Mouse (Mus musculus) neural tube, embryonic 12.5 days (tissue): ENCODE results near the gene Ppil2. TPM values are rescaled to one million over a fixed set of nuclear protein-coding genes. Genes with fewer than 3 reads are reported as not detected.

Experiments
- ATAC-seq: fragments of 200-750 bp; cut with Nextera tagmentation; 2 replicates; pipeline ENCODE4 v1.8.0; 2017; ENCODE audit warnings: low read depth, mild to moderate bottlenecking, moderate TSS enrichment, moderate library complexity; ENCODE audit not compliant: low FRiP score
- H3K27ac ChIP-seq: fragments of 300-500 bp; sonication (generic); 2 replicates; pipeline ENCODE4 v1.5.1; 2016
- H3K27me3 ChIP-seq: fragments of 300-500 bp; sonication (generic); replicated peaks from 2 replicates; pipeline ENCODE4 v1.6.1; 2016; ENCODE audit warnings: mild to moderate bottlenecking
- H3K36me3 ChIP-seq: fragments of 300-500 bp; sonication (generic); 2 replicates; pipeline ENCODE4 v1.6.1; 2016; ENCODE audit warnings: mild to moderate bottlenecking
- H3K4me1 ChIP-seq: fragments of 300-500 bp; sonication (generic); 2 replicates; pipeline ENCODE4 v1.6.1; 2016
- H3K4me2 ChIP-seq: fragments of 300-500 bp; sonication (generic); replicated peaks from 2 replicates; pipeline ENCODE4 v1.6.1; 2016; ENCODE audit warnings: mild to moderate bottlenecking
- H3K4me3 ChIP-seq: fragments of 300-500 bp; sonication (generic); 2 replicates; pipeline ENCODE4 v1.5.1; 2016
- H3K9ac ChIP-seq: fragments of 300-500 bp; sonication (generic); 2 replicates; pipeline ENCODE4 v1.6.1; 2016; ENCODE audit warnings: mild to moderate bottlenecking
- H3K9me3 ChIP-seq: fragments of 300-500 bp; sonication (generic); 2 replicates; pipeline ENCODE4 v1.6.1; 2016; ENCODE audit warnings: mild to moderate bottlenecking
- WGBS: fragments of 180-500 bp; shearing (Covaris S2); methylation state at CpG from one replicate; pipeline ENCODE4 v1.1.7; 2016; 5-methylcytosine and 5-hydroxymethylcytosine counted together
- polyA plus RNA-seq: library from polyadenylated mRNA; unstranded; fragments of >200 nt; fragmentation: Nextera tagmentation; extraction: Ambion mirVana; gene quantifications from 2 replicates; pipeline ENCODE4 v1.2.1, GENCODE M21; 2016

The Ppil2 gene
- polyA plus RNA-seq, 1 experiment from 2014 or later = 159 TPM

DNA sequence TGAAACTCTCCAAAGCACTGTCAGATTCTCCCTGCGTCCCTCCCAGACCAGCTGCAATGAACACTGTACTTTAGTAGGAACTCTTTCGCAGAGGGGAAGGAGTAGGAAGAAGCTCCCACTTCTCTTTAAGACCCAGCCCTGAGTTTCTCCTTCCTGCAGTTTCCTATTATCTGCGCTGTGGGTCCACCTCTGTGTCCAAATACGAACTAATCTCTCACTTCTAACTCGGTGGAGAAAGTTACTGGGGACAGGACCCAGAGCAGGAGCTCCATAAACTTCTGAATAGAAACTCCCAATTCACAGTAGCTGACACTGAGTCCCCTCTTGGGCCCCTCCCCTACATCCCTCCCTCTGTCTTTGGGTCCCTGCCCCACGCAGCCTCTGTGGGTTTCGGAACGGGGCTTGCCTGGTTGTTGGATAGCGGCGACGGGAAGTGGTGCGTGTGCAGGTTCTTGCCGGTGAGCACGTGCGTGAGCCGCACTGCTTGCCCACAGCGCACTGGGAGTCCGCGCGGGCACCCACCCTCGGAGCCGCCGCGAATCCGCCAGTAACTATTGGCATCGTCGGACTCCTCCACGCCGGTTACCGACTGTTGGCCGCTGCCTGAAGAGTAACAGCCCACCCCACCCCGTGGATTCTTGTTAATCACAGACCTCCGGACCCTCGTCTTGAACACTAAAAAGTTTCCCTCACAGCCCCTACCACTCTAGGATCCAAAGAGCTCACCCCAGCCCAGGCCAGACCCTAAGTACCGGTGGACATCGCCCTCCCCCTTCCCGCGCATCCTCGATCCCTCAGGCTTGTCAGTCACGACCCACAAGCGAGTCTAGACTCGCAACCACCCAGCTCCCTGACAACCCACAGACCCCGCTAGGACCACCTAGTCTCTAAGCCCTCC lies 20.4 kb upstream of the Ppil2 start:
- peak overlapping the region; percentile 80 for H3K27ac ChIP-seq
- WGBS = 4% methylated on average over 43 of the region's 43 CpGs
- peak overlapping the region; percentile 81 for H3K4me3 ChIP-seq
- H3K27me3 ChIP-seq = no peaks in the 10 kb centered on the region
- no peaks in the 10 kb centered on the region for H3K9me3 ChIP-seq
- H3K36me3 ChIP-seq = no peaks in the 10 kb centered on the region
- peak overlapping the region; percentile 72 for H3K9ac ChIP-seq
- peak overlapping the region; percentile 97 for H3K4me2 ChIP-seq
- ATAC-seq = peak; percentile 88; the same call in 1 of the 2 replicates
- H3K4me1 ChIP-seq = peaks cover 17% of the 10 kb centered on the region

DNA sequence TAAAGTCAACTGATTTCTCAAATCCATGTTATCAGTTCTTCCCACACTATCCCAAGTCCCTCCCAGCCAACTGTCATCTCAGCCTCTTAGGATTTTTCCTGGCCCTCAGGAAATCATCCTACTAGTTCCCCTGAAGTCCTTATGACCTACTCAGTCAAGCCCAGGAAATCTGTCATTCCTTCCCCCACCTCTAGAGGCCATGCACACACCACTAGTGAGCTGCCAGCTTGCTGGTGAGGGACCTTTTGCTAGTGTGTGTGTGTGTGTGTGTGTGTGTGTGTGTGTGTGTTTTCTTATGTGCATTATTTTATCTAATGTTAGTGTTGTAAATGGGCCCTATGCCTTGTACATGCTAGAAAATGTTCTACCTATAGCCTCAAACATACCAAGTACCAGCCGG lies 16.2 kb upstream of the Ppil2 start:
- H3K27me3 ChIP-seq = no peaks in the 10 kb centered on the region; the same call in 1 of the 2 replicates
- H3K4me1 ChIP-seq = peaks cover 36% of the 10 kb centered on the region
- H3K27ac ChIP-seq = no peak overlapping the region
- H3K36me3 ChIP-seq = peaks cover 4% of the 10 kb centered on the region
- H3K4me2 ChIP-seq = no peak overlapping the region
- no peak overlapping the region for H3K4me3 ChIP-seq
- no peak overlapping the region for H3K9ac ChIP-seq
- ATAC-seq = no peak
- WGBS = 89% methylated on average over 1 of the region's 1 CpGs
- no peaks in the 10 kb centered on the region for H3K9me3 ChIP-seq

DNA sequence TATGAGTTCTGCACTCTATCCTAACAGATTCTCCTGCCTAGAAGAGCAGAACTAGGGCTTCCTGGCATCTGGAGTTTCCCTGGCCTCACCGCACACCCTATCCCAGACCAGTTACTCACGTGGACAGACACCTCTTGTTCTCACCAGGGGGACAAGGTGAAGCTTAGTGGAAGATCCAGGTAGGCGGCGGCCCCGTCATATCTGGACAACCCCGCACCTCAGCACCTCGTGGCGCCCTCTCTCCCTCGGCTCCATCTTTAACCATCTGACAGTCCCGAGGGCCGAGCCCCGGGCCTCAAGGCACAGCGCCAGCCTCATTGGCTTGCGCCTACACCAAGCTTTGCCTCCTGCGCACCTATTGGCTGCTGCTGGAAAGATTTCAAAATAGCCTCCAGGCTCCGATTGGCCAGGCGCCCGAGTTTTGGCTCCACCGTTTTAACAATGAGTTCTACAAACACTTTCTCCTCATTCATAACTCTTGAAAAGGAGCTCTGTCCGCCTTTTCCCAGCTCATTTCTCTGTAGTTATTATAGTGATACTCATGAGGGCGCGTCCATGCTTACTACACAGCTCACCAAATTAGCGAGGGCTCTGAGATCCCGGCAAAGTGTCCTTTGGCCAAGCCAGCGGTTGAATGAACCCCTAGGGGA lies 13.9 kb upstream of the Ppil2 start, which contains the start of gene 2610318N02Rik:
Gene 2610318N02Rik (minus strand): TSS at position 297 of the 650 bp plus-strand sequence.
- H3K9me3 ChIP-seq = no peaks in the 10 kb centered on the region
- ATAC-seq = peak; percentile 96

DNA sequence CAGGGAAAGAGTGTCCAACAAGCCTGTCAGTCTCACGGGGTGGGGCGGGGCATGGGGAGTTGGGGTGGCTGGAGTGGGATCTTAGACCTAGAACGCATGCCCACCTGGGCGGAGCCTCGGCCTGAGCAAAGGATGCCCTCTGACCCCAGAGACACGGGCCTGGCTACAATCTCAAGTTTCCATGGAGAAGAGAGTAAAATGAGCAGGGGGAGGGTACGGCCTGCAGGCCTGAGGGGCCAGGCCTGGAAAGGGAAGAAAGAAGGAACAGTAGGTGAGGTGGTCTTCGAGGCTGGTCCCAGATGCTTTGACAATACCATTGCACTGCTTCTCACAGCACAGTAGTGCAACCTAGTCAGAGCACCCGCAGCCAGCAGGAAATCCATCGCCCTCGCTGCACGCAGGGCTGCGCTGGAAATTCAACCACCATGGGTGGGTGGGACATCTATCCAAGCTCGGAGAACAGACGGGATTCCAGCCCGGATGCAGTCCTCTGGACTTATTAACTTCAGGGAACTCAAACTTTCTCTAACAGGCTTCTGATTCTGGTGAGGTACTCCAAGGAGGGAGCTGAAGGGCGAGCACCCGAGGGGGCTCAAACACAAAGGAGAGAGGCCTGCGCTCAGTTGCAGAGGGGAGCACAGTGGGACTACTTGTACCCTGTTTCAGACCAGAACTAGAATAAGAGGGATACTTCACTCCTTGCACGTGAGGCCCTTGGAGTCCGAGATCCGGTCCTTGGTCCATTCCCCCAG lies 13.2 kb upstream of the Ppil2 start:
- Histone ChIP-seq H3K9ac (peak overlapping the region; percentile 79), H3K4me2 (peak overlapping the region; percentile 82), H3K4me1 (peaks cover 25% of the 10 kb centered on the region), H3K27ac (no peak overlapping the region), H3K4me3 (peak overlapping the region; percentile 53), H3K27me3 (no peaks in the 10 kb centered on the region; the same call in 1 of the 2 replicates), H3K36me3 (peaks cover 29% of the 10 kb centered on the region), H3K9me3 (no peaks in the 10 kb centered on the region)
- WGBS = under 1% methylated on average over 22 of the region's 22 CpGs
- ATAC-seq = peak; percentile 61

More for the DNA sequence above, 13.9 kb upstream of the Ppil2 start, which contains the start of gene 2610318N02Rik:
- Histone ChIP-seq H3K4me2 (peak within 1 kb of the TSS; percentile 82), H3K27ac (no peak within 1 kb of the TSS), H3K27me3 (no peaks in the 10 kb centered on the region; the same call in 1 of the 2 replicates), H3K36me3 (peaks cover 23% of the 10 kb centered on the region), H3K4me1 (peaks cover 25% of the 10 kb centered on the region), H3K4me3 (peak within 1 kb of the TSS; percentile 53), H3K9ac (peak within 1 kb of the TSS; percentile 79)
- under 1% methylated on average over 25 of the region's 25 CpGs for WGBS

DNA sequence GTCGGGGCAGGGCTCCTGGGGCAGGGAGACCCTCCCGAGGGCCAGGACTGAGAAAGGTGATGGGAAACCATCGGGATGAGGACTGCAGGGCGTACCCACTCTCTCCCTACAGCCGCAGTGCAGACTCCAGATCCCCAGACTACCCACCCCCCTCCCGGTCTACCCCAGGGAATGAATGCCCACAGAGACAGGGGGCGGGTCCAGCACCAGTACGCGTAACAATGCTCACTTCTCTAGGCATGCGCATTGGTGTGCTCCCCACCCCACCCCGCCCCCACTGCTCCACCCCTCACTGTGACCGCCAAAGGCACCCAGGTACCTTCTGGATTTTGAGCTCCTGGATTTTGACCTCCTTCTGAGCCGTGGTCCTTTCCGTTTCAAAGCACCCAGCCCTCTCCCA lies 10.5 kb upstream of the Ppil2 start:
- H3K27me3 ChIP-seq = no peaks in the 10 kb centered on the region; the same call in 1 of the 2 replicates

DNA sequence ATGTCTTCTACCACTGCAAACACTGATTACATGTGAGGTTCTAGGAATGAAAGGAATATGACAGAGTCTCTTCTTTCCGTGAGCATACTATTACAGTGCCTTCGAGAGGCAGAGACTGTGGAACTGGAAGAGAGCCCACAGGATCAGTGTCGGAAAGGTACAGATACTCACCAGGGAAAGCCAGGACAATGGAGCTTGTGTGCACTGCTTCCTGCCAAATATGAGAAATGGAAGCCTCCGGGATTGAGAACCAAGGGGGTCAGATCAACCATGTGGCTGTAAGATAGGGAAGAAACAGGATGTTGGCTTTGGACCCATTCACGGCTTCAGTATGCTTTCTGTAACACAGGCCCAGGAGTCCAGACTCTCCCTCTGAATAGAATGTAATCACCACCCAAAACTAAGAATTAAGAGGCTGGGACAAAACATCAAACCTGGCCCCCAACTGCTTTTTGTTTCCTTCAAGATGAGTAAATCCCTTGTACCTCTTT lies 6.3 kb upstream of the Ppil2 start:
- Histone ChIP-seq H3K4me1 (peaks cover 6% of the 10 kb centered on the region; the same call in 1 of the 2 replicates), H3K27me3 (no peaks in the 10 kb centered on the region), H3K9ac (no peak overlapping the region), H3K27ac (no peak overlapping the region), H3K36me3 (peaks cover 70% of the 10 kb centered on the region), H3K9me3 (no peaks in the 10 kb centered on the region), H3K4me3 (no peak overlapping the region), H3K4me2 (no peak overlapping the region)
- WGBS = 92% methylated on average over 5 of the region's 5 CpGs
- no peak for ATAC-seq

More for the DNA sequence above, 10.5 kb upstream of the Ppil2 start:
- peak overlapping the region; percentile 40 for H3K4me2 ChIP-seq
- H3K27ac ChIP-seq = no peak overlapping the region
- peaks cover 50% of the 10 kb centered on the region for H3K36me3 ChIP-seq
- H3K9ac ChIP-seq = no peak overlapping the region
- no peak for ATAC-seq
- WGBS = 54% methylated on average over 14 of the region's 14 CpGs
- H3K4me1 ChIP-seq = peaks cover 25% of the 10 kb centered on the region
- no peak overlapping the region for H3K4me3 ChIP-seq
- H3K9me3 ChIP-seq = no peaks in the 10 kb centered on the region

DNA sequence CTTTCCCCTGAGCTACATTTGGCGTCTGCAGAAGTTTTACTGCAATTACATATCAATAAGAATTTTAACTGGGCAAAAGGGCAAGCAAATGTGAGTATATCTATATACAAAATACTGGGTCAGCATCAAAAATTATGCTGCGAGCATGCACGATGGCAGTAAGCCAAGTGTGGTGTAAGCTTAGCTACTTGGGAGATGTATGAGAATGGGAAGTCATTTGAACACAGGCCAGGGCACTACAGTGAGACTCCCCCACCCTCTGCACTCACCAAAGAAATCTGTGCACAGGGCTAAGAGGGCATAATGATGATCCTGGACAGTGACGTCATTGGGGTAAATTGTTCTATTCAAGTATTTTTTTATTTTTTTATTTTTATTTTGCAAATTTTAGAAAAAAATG lies 6.5 kb downstream of the Ppil2 start:
- Histone ChIP-seq H3K4me1 (0 out of 2 replicates have a peak, but pooled peaks cover 1% of the 10 kb centered on the region), H3K27ac (no peak overlapping the region), H3K4me3 (no peak overlapping the region), H3K9me3 (no peaks in the 10 kb centered on the region), H3K36me3 (peaks cover 73% of the 10 kb centered on the region), H3K27me3 (no peaks in the 10 kb centered on the region), H3K4me2 (no peak overlapping the region), H3K9ac (no peak overlapping the region)
- ATAC-seq = no peak
- 95% methylated on average over 4 of the region's 4 CpGs for WGBS

DNA sequence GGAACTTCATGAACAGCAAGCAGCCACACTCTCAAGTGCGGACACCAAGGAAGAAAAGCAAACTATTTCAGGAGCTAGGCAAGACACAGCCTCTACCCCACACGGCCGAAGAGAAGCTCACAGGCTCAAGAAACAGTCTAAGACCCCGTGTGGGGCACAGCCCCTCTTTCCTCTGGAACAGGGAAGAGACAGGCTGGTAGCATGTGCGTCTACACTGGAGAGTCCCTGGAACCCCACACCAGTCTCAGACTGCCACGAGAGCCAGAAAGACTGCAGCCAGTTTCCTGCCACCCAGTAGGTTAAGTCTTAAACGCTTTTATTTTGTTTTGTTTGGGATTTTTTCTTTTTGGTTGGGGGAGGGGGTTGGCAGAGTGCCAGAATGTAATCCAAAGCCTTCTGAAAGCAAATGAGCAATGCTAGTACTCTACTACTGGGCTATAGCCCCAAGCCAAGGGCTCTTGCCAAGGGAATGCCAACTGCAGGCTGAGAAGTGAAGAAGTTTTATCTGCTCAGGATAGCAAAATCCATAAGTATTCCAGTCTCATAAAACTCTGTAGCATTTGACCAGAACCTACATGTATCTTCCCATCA lies 8.3 kb downstream of the Ppil2 start:
- H3K4me2 ChIP-seq = no peak overlapping the region
- no peak overlapping the region for H3K27ac ChIP-seq
- no peaks in the 10 kb centered on the region for H3K9me3 ChIP-seq
- no peak overlapping the region for H3K9ac ChIP-seq
- 81% methylated on average over 7 of the region's 7 CpGs for WGBS
- H3K4me3 ChIP-seq = no peak overlapping the region
- peaks cover 83% of the 10 kb centered on the region for H3K36me3 ChIP-seq
- no peaks in the 10 kb centered on the region for H3K27me3 ChIP-seq
- no peaks in the 10 kb centered on the region for H3K4me1 ChIP-seq
- ATAC-seq = no peak

DNA sequence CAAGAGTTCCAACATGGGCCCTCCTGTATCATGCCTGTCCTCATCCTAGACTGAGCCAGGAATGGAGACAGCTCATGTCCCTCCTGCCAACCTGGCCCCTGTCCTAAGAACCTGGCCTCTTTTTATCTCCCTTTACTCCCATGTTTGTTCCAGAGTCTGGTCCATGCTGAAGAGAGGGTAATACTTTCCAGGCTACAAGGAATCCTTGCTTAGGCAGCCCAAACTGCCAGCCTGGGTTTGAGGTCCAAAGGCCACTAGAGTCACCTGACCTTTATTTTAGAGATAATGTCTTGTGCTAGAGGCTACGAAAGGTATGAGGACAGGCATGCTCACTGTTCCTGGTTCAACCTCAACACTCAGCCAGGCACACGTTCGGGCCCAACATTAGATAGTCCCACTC lies 14.1 kb downstream of the Ppil2 start:
- no peaks in the 10 kb centered on the region for H3K9me3 ChIP-seq
- H3K9ac ChIP-seq = no peak overlapping the region
- peaks cover 89% of the 10 kb centered on the region for H3K36me3 ChIP-seq
- H3K27me3 ChIP-seq = no peaks in the 10 kb centered on the region
- H3K4me1 ChIP-seq = no peaks in the 10 kb centered on the region
- no peak overlapping the region for H3K4me2 ChIP-seq
- ATAC-seq = no peak
- H3K27ac ChIP-seq = no peak overlapping the region
- H3K4me3 ChIP-seq = no peak overlapping the region
- 96% methylated on average over 3 of the region's 3 CpGs for WGBS

DNA sequence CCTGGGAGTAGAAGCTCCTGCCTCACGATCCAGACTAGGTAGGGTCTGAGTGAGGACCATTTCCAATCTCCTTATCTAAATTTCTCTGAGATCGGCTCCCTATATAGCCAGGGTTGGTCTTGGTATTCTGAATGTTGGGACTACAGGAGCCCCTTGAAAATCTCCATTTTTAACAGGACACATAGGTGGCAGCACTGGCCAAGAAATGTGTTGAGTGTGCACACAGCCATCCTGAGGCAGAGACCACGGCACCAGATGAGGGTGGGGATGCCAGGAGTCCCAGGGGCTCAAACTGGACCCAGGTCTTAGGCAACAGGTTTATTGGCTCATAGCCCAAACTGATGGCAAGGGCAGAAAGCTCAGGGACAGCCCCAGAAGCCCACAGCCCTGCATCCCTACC lies 22.7 kb downstream of the Ppil2 start:
- no peak overlapping the region for H3K4me2 ChIP-seq
- no peak overlapping the region for H3K9ac ChIP-seq
- no peak overlapping the region for H3K4me3 ChIP-seq
- H3K4me1 ChIP-seq = no peaks in the 10 kb centered on the region
- no peak for ATAC-seq
- peaks cover 97% of the 10 kb centered on the region for H3K36me3 ChIP-seq
- 84% methylated on average over 3 of the region's 3 CpGs for WGBS
- H3K27ac ChIP-seq = no peak overlapping the region
- H3K27me3 ChIP-seq = no peaks in the 10 kb centered on the region
- H3K9me3 ChIP-seq = no peaks in the 10 kb centered on the region

DNA sequence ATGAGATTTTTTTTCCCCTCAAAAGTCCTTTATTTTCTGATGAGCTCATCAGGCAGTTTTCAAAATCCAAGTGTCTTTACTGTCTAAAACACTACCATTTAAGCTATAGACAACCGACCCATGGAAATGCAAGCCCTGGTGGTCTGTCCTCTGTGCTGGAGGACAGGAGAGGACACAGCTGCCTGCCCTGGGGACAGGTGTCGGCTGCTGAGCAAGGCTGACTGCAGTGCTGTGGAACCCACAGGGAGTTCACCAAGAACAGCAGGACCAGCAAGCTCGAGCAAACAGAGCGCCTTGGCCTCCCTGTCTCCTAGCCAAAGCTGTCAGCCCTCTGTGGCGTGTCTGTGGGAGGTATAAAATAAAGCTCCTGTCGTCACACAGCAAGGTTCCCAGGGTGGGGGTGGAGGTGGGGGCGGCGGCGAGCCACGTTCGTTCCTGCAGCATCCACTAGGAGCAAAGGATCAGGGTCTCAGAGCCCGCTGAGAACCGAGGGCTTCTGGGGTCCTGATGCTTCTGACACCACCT lies 24.3 kb downstream of the Ppil2 start:
- Histone ChIP-seq H3K27me3 (no peaks in the 10 kb centered on the region), H3K36me3 (peaks cover 98% of the 10 kb centered on the region), H3K9ac (no peak overlapping the region), H3K4me2 (no peak overlapping the region), H3K9me3 (no peaks in the 10 kb centered on the region), H3K4me3 (no peak overlapping the region), H3K4me1 (no peaks in the 10 kb centered on the region), H3K27ac (no peak overlapping the region)
- ATAC-seq = no peak
- 75% methylated on average over 13 of the region's 13 CpGs for WGBS
